Mouse (Mus musculus): ENCODE results near the gene Grasp. TPM values are rescaled to one million over a fixed set of nuclear protein-coding genes. Genes with fewer than 3 reads are reported as not detected.

The Grasp gene
- total and polyA plus RNA-seq, 3 experiments, result 2.3 to 6.7 (median 2.4) TPM

- TF ChIP-seq MYC (IDR thresholded peaks at IDR 0.05; ENCODE audit: low read depth, low read length) (no peak), JUND (conservative IDR thresholded peaks at IDR 0.05; ENCODE audit: low read depth, low read length) (no peak), MEF2A (IDR thresholded peaks at IDR 0.05; ENCODE audit: borderline replicate concordance, low read depth, low read length) (no peak), HCFC1 (IDR thresholded peaks at IDR 0.05; ENCODE audit: low read depth, low read length) (no peak), PAX5 (IDR thresholded peaks at IDR 0.05; ENCODE audit: low read length) (no peak), MAX (IDR thresholded peaks at IDR 0.05; ENCODE audit: low read length) (no peak), SMC3 (IDR thresholded peaks at IDR 0.05; ENCODE audit: low read depth, low read length) (no peak), NELFE (IDR thresholded peaks at IDR 0.05; ENCODE audit: low read depth, low read length) (no peak), TBP (conservative IDR thresholded peaks at IDR 0.05; ENCODE audit: low read depth, low read length) (no peak), ZKSCAN1 (IDR thresholded peaks at IDR 0.05; ENCODE audit: borderline replicate concordance, low read depth, low read length) (no peak), ZNF384 (IDR thresholded peaks at IDR 0.05; ENCODE audit: low read depth, low read length) (no peak), E2F4 (IDR thresholded peaks at IDR 0.05; ENCODE audit: insufficient replicate concordance, low read depth, low read length) (no peak), ETS1 (conservative IDR thresholded peaks at IDR 0.05; ENCODE audit: low read depth, low read length) (no peak)
- Histone ChIP-seq H3K27ac (ENCODE audit: insufficient read depth, low read depth) (no peak overlapping the region), H3K27me3 (replicated peaks) (no peaks in the 10 kb centered on the region), H3K9me3 (replicated peaks; ENCODE audit: low read length) (no peaks in the 10 kb centered on the region), H3K79me2 (replicated peaks; ENCODE audit: control insufficient read depth, extremely low read depth, insufficient read depth, poor library complexity, severe bottlenecking) (no peaks in the 10 kb centered on the region), H3K4me3 (replicated peaks in 1 of 3; ENCODE audit: low read depth in 2 of 3, low read length in 2 of 3, poor library complexity in 1 of 3) (no peak overlapping the region), H3K4me2 (ENCODE audit: insufficient read depth, low read depth, poor library complexity, severe bottlenecking) (no peak overlapping the region), H3K4me1 (ENCODE audit: control insufficient read depth in 1 of 2, insufficient read depth in 2 of 2) (peaks cover 4% of the 10 kb centered on the region in 2 experiments; a peak in 2 of 4 replicates), H3K36me3 (replicated peaks in 1 of 2; ENCODE audit: control insufficient read depth in 1 of 2, insufficient read depth in 1 of 2, low read length in 1 of 2) (peaks cover 13 to 20% of the 10 kb centered on the region in 2 experiments), H3K9ac (ENCODE audit: insufficient read depth, low read depth) (no peak overlapping the region)
- no peak for DNase-seq (ENCODE audit: extremely low read depth)
- dilution Hi-C loops (cut with MboI; ENCODE audit: extremely low pct_ligation_motif_present, extremely low pct_unique_long_range_greater_than_20kb, low sequenced_read_pairs) (no loop called here), in situ Hi-C loops (cut with MboI; ENCODE audit: low pct_ligation_motif_present, low pct_unique_long_range_greater_than_20kb, low sequenced_read_pairs) (no loop called here)
Observed at GRCm38 (mm10) chr15:101212435-101212834, 11.6 kb upstream of the Grasp start.

DNA sequence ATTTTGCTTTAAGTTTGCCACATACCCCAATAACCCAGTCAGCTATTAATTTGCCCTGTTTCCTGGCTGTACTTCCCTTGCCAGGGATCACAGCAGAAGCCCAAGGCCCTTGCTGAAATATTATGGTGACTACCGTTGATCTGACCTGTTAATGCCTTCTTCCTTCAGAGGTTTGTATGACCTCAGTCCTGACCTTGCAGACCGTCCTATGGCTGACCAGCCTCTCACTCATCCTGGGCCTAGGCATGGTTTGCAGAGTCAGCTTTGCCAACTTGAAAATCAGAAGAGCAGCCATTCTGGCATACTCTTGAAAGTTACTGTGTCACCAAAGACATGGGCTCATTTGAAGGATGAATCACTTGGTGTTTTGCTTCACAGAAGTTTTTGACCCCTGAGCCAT, 8.9 kb upstream of the Grasp start:
- H3K27me3 ChIP-seq (replicated peaks), result peaks cover 8% of the 10 kb centered on the region
- no peak for TF ChIP-seq MYC (IDR thresholded peaks at IDR 0.05; ENCODE audit: low read depth, low read length)
- TF ChIP-seq JUND (conservative IDR thresholded peaks at IDR 0.05; ENCODE audit: low read depth, low read length), result no peak
- no peak for TF ChIP-seq ZC3H11A (IDR thresholded peaks at IDR 0.05; ENCODE audit: low read depth, low read length)
- no peak for TF ChIP-seq MAX (IDR thresholded peaks at IDR 0.05; ENCODE audit: low read length)
- TF ChIP-seq SMC3 (IDR thresholded peaks at IDR 0.05; ENCODE audit: low read depth, low read length), result no peak
- TF ChIP-seq USF2 (conservative IDR thresholded peaks at IDR 0.05; ENCODE audit: low read depth, low read length), result no peak
- no peak for TF ChIP-seq USF1 (IDR thresholded peaks at IDR 0.05; ENCODE audit: low read depth, low read length)
- in situ Hi-C loops (cut with MboI; ENCODE audit: low pct_ligation_motif_present, low pct_unique_long_range_greater_than_20kb, low sequenced_read_pairs), result no loop called here
- dilution Hi-C loops (cut with MboI; ENCODE audit: extremely low pct_ligation_motif_present, extremely low pct_unique_long_range_greater_than_20kb, low sequenced_read_pairs), result no loop called here
- no peaks in the 10 kb centered on the region for H3K79me2 ChIP-seq (replicated peaks; ENCODE audit: control insufficient read depth, extremely low read depth, insufficient read depth, poor library complexity, severe bottlenecking)
- no peak for DNase-seq (ENCODE audit: extremely low read depth)
- H3K9me3 ChIP-seq (replicated peaks; ENCODE audit: low read length), result no peaks in the 10 kb centered on the region
- no peak overlapping the region for H3K9ac ChIP-seq (ENCODE audit: insufficient read depth, low read depth)
- H3K36me3 ChIP-seq (replicated peaks in 1 of 2; ENCODE audit: control insufficient read depth in 1 of 2, insufficient read depth in 1 of 2, low read length in 1 of 2), result peaks cover 9 to 12% of the 10 kb centered on the region in 2 experiments
- no peak overlapping the region for H3K4me2 ChIP-seq (ENCODE audit: insufficient read depth, low read depth, poor library complexity, severe bottlenecking)
- H3K4me1 ChIP-seq (ENCODE audit: control insufficient read depth in 1 of 2, insufficient read depth in 2 of 2), result peaks cover 4% of the 10 kb centered on the region in 2 experiments; a peak in 2 of 4 replicates
- no peak overlapping the region for H3K27ac ChIP-seq (ENCODE audit: insufficient read depth, low read depth)
- H3K4me3 ChIP-seq (replicated peaks in 1 of 3; ENCODE audit: low read depth in 2 of 3, low read length in 2 of 3, poor library complexity in 1 of 3), result no peak overlapping the region
